Mouse (Mus musculus) embryonic facial prominence, embryonic 15.5 days (tissue): ENCODE results near the gene Tmem63b. TPM values are rescaled to one million over a fixed set of nuclear protein-coding genes. Genes with fewer than 3 reads are reported as not detected.

Experiments used
- ATAC-seq: fragments of 200-750 bp; cut with Nextera tagmentation; 2 replicates; pipeline ENCODE4 v1.8.0; 2017; ENCODE audit warnings: low read depth, moderate TSS enrichment; ENCODE audit not compliant: insufficient number of reproducible peaks, low FRiP score, low TSS enrichment
- H3K27ac ChIP-seq: fragments of 300-500 bp; sonication (generic); replicated peaks from 2 replicates; pipeline ENCODE4 v1.5.1; 2015; ENCODE audit warnings: mild to moderate bottlenecking, inconsistent platforms
- H3K27me3 ChIP-seq: fragments of 300-500 bp; sonication (generic); 2 replicates; pipeline ENCODE4 v1.6.1; 2015; ENCODE audit warnings: inconsistent platforms
- H3K36me3 ChIP-seq: fragments of 300-500 bp; sonication (generic); 2 replicates; pipeline ENCODE4 v1.6.1; 2015; ENCODE audit warnings: mild to moderate bottlenecking, inconsistent platforms
- H3K4me1 ChIP-seq: fragments of 300-500 bp; sonication (generic); 2 replicates; pipeline ENCODE4 v1.6.1; 2015; ENCODE audit warnings: inconsistent platforms
- H3K4me2 ChIP-seq: fragments of 300-500 bp; sonication (generic); replicated peaks from 2 replicates; pipeline ENCODE4 v1.6.1; 2015; ENCODE audit warnings: mild to moderate bottlenecking, inconsistent platforms
- H3K4me3 ChIP-seq: fragments of 300-500 bp; sonication (generic); replicated peaks from 2 replicates; pipeline ENCODE4 v1.5.1; 2015; ENCODE audit warnings: mild to moderate bottlenecking, inconsistent platforms
- H3K9ac ChIP-seq: fragments of 300-500 bp; sonication (generic); 2 replicates; pipeline ENCODE4 v1.6.1; 2015; ENCODE audit warnings: inconsistent platforms
- H3K9me3 ChIP-seq: fragments of 300-500 bp; sonication (generic); replicated peaks from 2 replicates; pipeline ENCODE4 v1.6.1; 2016; ENCODE audit warnings: inconsistent platforms
- WGBS: fragments of 180-500 bp; shearing (Covaris S2); methylation state at CpG from one replicate; pipeline ENCODE4 v1.1.7; 2015; 5-methylcytosine and 5-hydroxymethylcytosine counted together
- polyA plus RNA-seq: library from polyadenylated mRNA; unstranded; fragments of >200 nt; fragmentation: Nextera tagmentation; extraction: Ambion mirVana; gene quantifications from 2 replicates; pipeline ENCODE4 v1.2.1, GENCODE M21; 2015

Gene Tmem63b
- polyA plus RNA-seq = 45.8 and 52.4 TPM in 2 replicates

DNA sequence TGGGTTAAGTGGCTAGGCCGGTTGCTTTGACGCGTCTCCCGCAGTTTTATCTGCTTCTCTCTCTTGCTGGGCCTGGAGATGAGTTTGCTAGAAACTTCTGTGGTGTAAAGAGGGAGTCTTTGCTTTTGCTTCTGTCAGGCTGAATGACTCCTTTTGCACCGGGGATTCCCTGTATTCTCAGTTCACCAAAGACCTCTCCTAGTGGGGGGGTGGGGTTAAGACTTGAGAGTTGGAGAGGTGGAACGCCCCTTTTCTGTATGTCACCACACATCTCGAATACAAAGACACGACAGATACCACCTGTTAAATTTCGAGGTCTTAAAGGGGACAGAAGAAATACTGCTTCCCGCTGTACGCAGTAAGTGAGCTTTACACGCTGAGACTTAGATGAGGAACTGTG is at the start of gene Tmem63b:
Tmem63b (minus strand) TSS at position 190 of the 400 bp plus-strand sequence.
- peak within 1 kb of the TSS; percentile 87 for H3K27ac ChIP-seq
- no peaks in the 10 kb centered on the region for H3K27me3 ChIP-seq
- H3K4me2 ChIP-seq = peak within 1 kb of the TSS; percentile 72
- no peaks in the 10 kb centered on the region for H3K9me3 ChIP-seq
- WGBS = 5% methylated on average over 12 of the region's 12 CpGs
- peak within 1 kb of the TSS; percentile 83 for H3K4me3 ChIP-seq
- H3K36me3 ChIP-seq = no peaks in the 10 kb centered on the region
- peak within 1 kb of the TSS; percentile 81 for H3K9ac ChIP-seq
- no peak for ATAC-seq
- H3K4me1 ChIP-seq = peaks cover 26% of the 10 kb centered on the region

DNA sequence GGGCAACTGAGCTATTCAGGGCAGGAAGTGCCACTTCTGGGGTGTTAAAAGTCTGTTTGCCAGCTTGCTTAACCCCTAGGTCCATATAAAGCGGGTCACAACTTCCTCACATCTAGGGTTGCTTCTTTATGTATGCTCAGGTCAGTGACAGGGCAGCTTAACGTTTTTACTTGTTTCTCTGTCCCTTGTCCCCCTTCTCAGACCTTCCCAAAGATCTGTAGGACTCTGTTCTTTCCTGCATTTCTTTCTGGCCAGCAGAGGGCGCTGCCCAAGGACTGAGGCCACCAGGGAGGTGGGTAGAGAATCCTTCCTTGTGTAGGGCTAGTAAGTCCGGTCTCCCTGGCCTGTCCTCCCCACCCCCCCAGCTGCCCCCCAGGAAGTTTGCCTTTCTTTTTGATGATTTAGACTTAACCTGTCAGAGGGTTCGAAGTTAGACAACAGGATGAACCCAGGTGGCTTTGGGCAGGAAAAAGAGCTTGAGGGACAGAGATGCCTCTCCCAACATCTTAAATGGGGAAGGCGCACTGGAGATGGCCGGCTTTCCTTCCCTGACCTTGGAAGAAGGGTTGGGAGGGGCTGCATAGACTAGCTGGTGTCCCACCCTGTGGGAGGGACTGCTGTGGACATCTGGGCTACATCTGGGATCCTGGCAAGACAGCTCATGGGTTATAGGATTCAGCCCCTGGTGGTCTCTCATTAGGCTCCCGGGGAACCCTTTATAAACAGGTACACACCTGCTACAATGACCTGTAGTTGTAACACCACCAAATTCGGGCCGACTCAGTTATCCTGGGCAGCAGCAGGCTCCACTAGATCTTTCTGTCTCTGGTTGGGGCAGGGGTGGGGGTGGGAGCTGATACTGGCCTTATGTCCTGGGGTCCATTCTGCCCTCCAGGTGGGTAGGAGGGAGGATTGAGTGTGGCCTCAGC is 48.9 kb upstream of the Tmem63b start:
- Histone ChIP-seq H3K4me1 (peaks cover 49% of the 10 kb centered on the region), H3K4me2 (peak overlapping the region; percentile 66), H3K9me3 (no peaks in the 10 kb centered on the region), H3K27me3 (peaks cover 13% of the 10 kb centered on the region), H3K27ac (peak overlapping the region; percentile 90), H3K4me3 (peak overlapping the region; percentile 51), H3K36me3 (no peaks in the 10 kb centered on the region), H3K9ac (peak overlapping the region; percentile 47)
- WGBS = 5% methylated on average over 10 of the region's 10 CpGs
- ATAC-seq = no peak

DNA sequence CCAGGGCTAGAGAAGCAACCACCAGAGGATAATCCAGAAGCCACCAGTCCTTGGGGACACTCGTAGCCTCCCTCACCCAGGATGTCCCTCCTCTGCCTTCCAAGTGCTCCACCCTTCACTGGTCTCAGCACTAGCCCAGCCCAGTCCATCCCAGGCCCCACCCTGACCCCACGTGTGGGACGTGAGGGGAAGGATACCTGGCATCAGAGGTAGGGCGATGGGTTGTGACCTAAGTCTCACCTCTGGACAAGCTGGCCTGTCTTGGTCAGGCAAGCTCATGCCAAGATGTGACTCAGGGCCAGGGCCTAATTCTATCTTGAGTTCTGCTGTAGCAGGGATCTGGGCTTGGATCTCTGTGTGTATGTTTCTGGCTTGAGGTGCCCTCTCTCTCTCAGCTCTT is 48.2 kb upstream of the Tmem63b start:
- H3K27ac ChIP-seq = 0 out of 2 replicates have a peak overlapping the region, but pooled peaks have one; percentile 90
- no peaks in the 10 kb centered on the region for H3K9me3 ChIP-seq
- H3K4me3 ChIP-seq = no peak overlapping the region
- no peak overlapping the region for H3K9ac ChIP-seq
- H3K27me3 ChIP-seq = peaks cover 13% of the 10 kb centered on the region
- no peak overlapping the region for H3K4me2 ChIP-seq
- ATAC-seq = no peak
- no peaks in the 10 kb centered on the region for H3K36me3 ChIP-seq
- 77% methylated on average over 4 of the region's 4 CpGs for WGBS
- peaks cover 49% of the 10 kb centered on the region for H3K4me1 ChIP-seq

DNA sequence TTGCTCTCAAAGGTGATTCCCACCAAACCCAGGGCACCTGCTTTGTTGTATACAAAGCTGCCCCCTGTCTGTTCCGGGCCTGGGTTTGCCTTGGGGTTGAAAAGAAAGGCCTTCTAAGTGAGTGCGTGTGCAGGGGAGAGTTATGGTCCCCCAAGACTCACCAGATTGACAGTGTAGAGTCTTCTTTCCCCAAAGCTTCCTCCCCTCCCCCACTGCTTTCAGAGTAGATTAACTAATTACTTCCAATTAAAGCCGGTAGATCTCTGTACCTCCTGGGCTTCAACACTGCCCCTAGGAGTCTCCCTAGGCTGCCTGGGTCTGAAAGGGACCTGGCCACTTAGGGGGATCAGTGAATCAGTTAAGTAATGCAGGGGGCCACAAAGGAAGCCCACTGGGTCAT is 47.6 kb upstream of the Tmem63b start:
- H3K27ac ChIP-seq = no peak overlapping the region
- H3K4me2 ChIP-seq = peak overlapping the region; percentile 87
- no peak overlapping the region for H3K9ac ChIP-seq
- H3K36me3 ChIP-seq = no peaks in the 10 kb centered on the region
- no peak for ATAC-seq
- H3K4me3 ChIP-seq = peak overlapping the region; percentile 42
- no peaks in the 10 kb centered on the region for H3K9me3 ChIP-seq
- WGBS = 22% methylated on average over 3 of the region's 3 CpGs
- peaks cover 15% of the 10 kb centered on the region for H3K27me3 ChIP-seq
- peaks cover 49% of the 10 kb centered on the region for H3K4me1 ChIP-seq

DNA sequence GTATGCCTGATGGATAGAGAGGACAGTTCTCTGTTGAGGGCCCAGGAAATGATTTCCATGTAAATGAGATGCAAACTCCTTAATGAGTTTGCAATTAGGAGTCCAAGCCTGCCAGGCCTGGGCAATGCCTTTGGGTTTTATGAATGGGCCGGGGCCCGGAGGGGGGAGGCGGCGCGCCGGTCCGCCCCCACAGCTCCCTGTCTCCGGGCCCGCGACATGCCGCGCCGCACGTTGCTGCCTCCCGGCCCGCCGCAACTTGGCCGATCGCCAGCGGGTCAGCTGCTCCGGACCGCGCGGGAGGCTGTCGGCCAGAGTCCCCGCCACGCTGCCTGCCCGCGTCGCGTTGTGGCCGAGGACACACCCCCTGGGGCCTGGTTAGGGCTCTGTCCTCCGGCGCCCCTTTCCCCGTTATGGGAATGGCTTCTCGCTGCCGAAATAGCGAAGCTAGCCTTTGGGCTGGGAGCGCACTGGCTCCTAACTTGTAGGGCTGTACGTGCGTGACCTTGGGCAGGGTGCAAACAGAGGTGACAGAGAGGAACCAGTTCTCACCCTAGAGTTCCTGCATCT is 47.1 kb upstream of the Tmem63b start, which contains the start of gene 1600014C23Rik:
1600014C23Rik (minus strand) TSS at position 110 of the 567 bp plus-strand sequence.
- no peak for ATAC-seq
- Histone ChIP-seq H3K4me1 (peaks cover 49% of the 10 kb centered on the region), H3K36me3 (no peaks in the 10 kb centered on the region), H3K4me2 (peak within 1 kb of the TSS; percentile 87), H3K27me3 (peaks cover 15% of the 10 kb centered on the region), H3K4me3 (peak within 1 kb of the TSS; percentile 42), H3K9me3 (no peaks in the 10 kb centered on the region), H3K9ac (peak within 1 kb of the TSS; percentile 35; the same call in 1 of the 2 replicates), H3K27ac (no peak within 1 kb of the TSS)
- 1% methylated on average over 41 of the region's 41 CpGs for WGBS

DNA sequence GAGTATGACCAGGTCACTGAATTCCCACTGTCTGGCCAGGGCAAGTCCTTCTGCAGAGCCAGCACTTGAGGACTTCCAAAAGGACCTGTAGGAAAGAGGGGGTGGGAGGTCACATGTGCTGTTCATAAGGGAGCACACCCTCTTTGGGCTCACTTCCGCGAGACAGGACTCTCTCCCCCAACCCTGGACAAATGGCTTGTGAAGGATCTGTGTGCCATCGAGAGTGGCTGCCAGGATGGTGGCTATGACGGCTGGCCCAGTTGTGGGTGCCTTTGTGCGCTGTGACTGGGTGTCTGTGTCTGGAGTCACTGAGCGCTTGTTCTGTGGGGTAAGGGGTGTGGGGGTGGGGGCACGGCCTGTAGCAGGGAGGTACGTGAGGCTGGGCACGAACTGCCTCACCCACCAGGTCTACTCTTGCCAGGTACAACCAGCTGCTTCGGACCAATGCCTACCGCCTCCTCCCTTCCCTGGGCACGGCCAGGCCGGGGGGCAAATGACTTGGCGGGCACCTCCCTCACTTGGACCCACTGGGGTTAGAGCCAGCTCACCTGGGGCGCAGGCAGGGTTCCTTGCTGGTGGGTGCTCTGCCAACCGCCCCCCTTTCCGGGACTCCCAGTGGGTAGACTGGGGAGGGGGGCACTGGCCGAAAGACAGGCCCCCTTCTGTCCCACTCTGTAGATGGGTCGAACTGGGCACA is 46.5 kb upstream of the Tmem63b start:
- H3K27ac ChIP-seq = no peak overlapping the region
- no peak for ATAC-seq
- WGBS = 60% methylated on average over 19 of the region's 19 CpGs

DNA sequence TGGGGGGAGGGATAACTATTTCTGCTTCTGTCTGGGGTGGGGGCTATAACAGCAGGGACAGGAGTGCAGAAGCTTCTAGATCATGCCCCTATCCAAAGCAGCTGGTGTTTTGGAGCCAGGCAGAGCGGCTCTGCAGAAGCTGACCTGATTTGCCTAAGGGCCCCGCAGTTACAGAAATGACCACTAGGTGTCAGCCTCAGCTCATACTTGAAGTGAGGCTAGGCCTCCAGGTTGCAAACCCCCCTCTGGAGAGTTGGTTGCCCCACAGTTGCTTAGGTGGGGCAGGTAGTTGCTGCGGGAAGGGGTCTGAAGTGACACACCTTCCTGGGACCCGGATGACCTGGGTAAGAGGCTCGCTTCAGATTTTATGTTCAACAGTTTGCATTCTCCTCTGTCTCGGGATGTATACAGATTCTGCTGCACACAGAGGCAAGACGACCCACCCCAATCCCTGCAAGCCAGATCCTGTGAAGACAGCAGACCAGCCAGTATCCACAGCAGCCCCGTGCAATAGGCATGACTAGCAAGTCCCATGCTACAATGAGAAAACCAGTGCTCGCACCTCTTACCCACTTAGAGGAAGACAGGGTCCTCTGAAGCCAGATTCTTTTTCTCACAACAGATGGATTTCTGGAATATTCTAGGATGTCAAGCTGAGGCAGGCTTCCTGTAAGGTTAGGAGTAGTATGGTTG is 44.6 kb upstream of the Tmem63b start:
- no peak overlapping the region for H3K27ac ChIP-seq
- peaks cover 41% of the 10 kb centered on the region for H3K4me1 ChIP-seq
- H3K9ac ChIP-seq = no peak overlapping the region
- no peak for ATAC-seq
- 15% methylated on average over 9 of the region's 9 CpGs for WGBS
- no peak overlapping the region for H3K4me2 ChIP-seq
- H3K27me3 ChIP-seq = peaks cover 15% of the 10 kb centered on the region
- H3K4me3 ChIP-seq = no peak overlapping the region
- H3K36me3 ChIP-seq = no peaks in the 10 kb centered on the region
- H3K9me3 ChIP-seq = no peaks in the 10 kb centered on the region

More for the DNA sequence above, 46.5 kb upstream of the Tmem63b start:
- Histone ChIP-seq H3K4me2 (peak overlapping the region; percentile 87), H3K36me3 (no peaks in the 10 kb centered on the region), H3K4me1 (peaks cover 49% of the 10 kb centered on the region), H3K9ac (0 out of 2 replicates have a peak overlapping the region, but pooled peaks have one; percentile 35), H3K9me3 (no peaks in the 10 kb centered on the region), H3K27me3 (peaks cover 15% of the 10 kb centered on the region), H3K4me3 (peak overlapping the region; percentile 42; the same call in 1 of the 2 replicates)

DNA sequence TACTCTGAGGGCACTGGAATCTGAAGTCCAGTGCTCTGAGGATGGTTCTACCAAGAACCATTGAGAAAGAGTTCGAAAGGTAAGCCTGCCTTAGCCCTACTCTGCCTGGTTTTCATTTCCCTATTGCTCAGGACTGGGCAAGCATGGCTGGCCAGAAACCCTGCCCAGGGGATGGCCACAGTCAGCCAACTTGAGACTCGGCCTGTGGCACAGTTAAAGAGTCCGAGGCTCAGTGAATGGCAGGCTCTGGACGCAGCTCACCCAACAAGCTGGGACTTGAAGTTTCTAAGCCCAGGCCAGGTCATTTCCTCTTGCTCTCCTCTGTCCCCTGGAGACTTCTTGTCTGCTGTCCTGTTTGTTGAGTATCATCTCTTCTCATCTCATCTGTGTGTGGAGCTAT is 44.0 kb upstream of the Tmem63b start:
- peaks cover 36% of the 10 kb centered on the region for H3K4me1 ChIP-seq
- WGBS = 64% methylated on average over 4 of the region's 4 CpGs
- no peak for ATAC-seq
- H3K4me2 ChIP-seq = no peak overlapping the region
- no peak overlapping the region for H3K4me3 ChIP-seq
- peaks cover 15% of the 10 kb centered on the region for H3K27me3 ChIP-seq
- no peaks in the 10 kb centered on the region for H3K9me3 ChIP-seq
- H3K36me3 ChIP-seq = no peaks in the 10 kb centered on the region
- H3K9ac ChIP-seq = no peak overlapping the region
- H3K27ac ChIP-seq = no peak overlapping the region

DNA sequence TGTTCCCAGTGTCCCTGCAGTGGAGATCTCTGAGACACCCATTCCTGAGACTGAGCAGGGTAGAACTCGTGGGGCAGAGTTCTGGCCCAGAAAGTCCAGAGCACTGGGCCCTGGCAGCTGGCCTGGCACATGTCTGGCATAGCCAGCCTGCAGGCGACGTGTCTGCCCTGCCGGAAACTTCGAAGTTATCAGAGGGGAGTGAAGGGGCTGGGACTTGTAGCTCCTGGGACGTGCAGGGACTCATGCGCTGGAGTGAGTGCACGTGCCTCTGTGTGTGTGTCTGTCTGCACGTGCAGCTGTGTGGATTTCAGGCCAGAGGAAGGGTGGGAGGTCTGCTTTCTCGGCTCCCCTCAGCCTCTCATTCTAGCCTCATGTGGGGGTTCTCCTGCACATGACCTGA is 42.7 kb upstream of the Tmem63b start:
- Histone ChIP-seq H3K27me3 (peaks cover 15% of the 10 kb centered on the region), H3K9ac (no peak overlapping the region), H3K27ac (no peak overlapping the region), H3K36me3 (no peaks in the 10 kb centered on the region), H3K4me2 (no peak overlapping the region), H3K4me1 (peaks cover 23% of the 10 kb centered on the region), H3K4me3 (no peak overlapping the region), H3K9me3 (no peaks in the 10 kb centered on the region)
- no peak for ATAC-seq
- 37% methylated on average over 10 of the region's 10 CpGs for WGBS

DNA sequence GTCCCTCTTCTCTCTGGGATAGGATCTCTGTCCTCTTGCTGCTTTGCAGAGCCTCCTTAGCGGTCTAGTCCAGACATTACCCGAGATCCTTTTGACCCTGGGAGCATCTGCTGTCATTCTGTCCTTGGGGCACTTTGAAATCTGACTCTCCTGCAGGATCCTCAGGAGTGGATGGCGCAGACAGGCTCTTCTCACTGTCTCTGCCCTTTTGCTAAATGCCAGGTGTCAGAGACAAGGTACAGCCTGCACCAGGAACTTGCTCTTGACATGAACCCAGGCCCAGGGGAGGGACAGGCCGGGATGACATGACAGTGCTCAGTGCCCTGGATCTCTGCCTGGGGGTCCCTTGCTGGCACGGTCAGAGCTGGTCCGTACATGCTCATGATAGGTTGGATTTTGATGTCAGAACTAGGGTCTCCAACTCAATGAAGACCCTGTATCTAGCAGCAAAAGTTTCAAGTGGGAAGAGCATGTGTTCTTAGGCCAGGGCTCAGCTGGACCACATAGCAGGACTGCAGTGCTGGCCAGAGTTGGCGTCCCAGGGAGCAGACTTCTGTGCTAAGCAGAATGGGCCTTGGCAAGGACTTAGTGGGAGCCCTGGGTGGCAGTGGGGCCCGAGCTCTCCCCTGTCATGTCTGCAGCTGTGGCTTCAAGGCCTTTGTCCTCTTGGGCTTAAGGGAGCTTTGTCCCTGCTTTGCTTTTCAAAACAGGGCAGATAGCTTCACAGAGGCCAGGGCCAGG is 41.4 kb upstream of the Tmem63b start:
- no peak for ATAC-seq
- Histone ChIP-seq H3K4me3 (no peak overlapping the region), H3K4me2 (no peak overlapping the region), H3K9ac (no peak overlapping the region), H3K27ac (no peak overlapping the region), H3K36me3 (no peaks in the 10 kb centered on the region), H3K27me3 (peaks cover 11% of the 10 kb centered on the region), H3K4me1 (peaks cover 19% of the 10 kb centered on the region), H3K9me3 (no peaks in the 10 kb centered on the region)
- 52% methylated on average over 8 of the region's 8 CpGs for WGBS
